Mouse (Mus musculus) kidney, adult 2 months (tissue): ENCODE measurements around the gene Gnl1.

Experiments
- CTCF ChIP-seq: fragments of 200-500 bp; conservative IDR thresholded peaks from 2 replicates; pipeline ENCODE4 v1.5.1; 2011; ENCODE audit warnings: low read depth, mild to moderate bottlenecking, control low read depth, low read length, moderate library complexity, mixed read lengths; ENCODE audit not compliant: insufficient read depth, insufficient read length
- POLR2A ChIP-seq: fragments of 200-500 bp; IDR thresholded peaks from one replicate; pipeline ENCODE4 v1.6.1; 2011; ENCODE audit warnings: low read depth, low read length, control low read depth

DNA sequence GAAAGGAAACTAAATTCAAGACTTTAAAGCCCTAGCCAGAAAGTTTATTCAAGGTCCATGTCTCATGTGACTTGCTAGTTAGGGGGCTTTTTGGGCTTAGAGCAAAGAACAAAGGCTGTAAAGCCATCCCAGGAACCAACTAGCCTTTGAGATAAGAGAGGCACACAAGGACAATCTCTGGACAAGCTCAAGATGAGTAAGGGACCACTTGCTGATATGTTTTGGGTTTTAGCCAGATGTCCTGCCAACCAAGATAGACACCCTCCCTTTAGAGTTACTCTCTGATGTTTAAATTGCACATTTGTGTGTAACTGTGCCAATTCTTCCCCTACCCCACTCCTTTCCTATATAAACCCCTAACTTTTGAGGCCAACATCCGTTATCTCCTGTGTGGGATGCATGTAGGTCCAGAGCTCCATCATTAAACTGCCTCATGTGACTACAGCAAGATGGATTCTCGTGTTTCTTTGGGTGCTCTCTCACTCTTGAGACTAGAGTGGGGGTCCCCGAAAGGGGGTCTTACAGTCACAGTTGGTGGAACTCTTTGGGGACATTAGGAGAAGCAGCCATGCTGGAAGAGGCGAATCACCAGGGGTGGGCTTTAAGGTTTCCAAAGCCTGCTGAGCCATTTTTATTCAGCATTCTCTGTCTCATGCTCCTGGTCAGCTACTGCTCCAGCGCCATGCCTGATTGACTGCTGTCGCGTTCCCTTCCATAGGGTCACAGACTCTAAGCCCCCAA, 49.4 kb downstream of the Gnl1 start:
- TF ChIP-seq POLR2A (no peak), CTCF (no peak)
